Mouse (Mus musculus) frontal cortex, postnatal 10 days (tissue): ENCODE measurements around the gene Cnrip1.

Experiments used
- DNase-seq, 2 experiments: peaks; one replicate each; pipeline ENCODE4 v3.0.0; 2022; ENCODE audit warnings: low spot score in 2 of 2, mixed read lengths in 1 of 2

Cnrip1 gene

DNA sequence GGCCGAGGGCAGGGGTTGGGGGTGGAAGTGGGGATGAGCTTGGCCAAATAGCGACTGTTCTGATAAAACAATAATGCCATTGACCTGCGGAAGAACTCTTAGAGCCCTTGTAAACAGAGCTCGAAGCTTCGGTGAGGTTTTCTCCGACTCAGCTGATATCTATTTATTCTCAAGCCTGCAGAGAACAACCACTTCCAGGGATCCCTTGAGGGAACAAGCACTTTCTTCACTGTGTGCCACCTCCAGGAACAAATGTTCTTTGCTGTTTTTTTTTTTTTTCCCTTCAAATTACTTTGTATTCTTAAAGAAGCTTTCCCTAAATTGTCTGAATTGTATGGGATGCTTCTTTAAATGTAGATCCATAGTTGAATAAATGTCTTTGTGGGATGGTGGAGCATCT lies 56.0 kb downstream of the Cnrip1 start:
- DNase-seq, result no peak

DNA sequence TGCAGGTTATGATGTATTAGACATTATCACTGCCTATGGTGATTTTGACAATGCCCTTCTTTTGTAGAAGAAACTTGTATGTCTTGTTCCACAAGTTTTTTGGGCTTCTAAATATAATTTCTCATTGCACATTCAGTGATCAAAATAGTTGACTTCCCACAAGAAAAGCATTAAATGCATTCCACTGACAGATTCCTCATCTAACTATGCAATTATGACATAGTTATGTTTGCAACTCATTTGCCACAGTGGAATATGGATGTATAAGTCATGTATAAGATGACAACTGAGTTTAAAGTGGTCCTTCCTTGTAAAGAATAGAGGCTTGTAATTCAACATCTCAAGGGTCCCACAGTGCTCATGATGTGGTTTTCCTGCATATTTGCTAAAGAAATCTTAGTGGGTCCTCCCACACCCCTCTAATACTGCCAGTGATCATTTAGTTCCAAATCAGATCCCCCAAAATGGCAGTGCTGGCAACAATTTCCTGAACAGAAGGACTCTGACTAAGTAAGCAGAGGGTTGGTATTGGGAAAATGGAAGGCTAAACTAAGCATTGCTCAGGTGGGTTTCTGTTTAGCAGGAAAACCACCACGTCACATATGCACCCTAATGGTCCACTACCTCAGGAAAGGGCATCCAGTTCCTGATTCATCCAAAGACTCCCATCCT lies 61.2 kb downstream of the Cnrip1 start:
- no peak for DNase-seq

DNA sequence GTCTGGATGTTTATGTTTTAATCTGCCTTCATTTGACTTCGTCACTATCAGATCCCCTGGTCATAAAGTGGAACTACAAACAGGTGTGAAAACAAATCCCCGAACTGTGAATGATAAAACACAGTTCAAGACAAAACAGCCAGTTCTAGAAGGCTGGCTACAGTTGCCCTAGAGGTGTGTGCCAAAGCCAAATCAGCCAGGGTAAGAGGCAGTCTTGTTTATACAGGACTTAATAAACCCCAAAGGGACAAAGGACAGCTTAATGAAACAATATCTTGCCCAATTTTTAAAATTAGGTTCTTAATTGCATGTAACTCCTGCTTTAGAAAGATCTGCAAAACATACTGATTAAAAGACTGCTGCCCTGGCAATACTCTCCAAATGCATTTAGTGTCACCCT lies 75.0 kb downstream of the Cnrip1 start:
- DNase-seq, result no peak
